In the genomic region with DNA sequence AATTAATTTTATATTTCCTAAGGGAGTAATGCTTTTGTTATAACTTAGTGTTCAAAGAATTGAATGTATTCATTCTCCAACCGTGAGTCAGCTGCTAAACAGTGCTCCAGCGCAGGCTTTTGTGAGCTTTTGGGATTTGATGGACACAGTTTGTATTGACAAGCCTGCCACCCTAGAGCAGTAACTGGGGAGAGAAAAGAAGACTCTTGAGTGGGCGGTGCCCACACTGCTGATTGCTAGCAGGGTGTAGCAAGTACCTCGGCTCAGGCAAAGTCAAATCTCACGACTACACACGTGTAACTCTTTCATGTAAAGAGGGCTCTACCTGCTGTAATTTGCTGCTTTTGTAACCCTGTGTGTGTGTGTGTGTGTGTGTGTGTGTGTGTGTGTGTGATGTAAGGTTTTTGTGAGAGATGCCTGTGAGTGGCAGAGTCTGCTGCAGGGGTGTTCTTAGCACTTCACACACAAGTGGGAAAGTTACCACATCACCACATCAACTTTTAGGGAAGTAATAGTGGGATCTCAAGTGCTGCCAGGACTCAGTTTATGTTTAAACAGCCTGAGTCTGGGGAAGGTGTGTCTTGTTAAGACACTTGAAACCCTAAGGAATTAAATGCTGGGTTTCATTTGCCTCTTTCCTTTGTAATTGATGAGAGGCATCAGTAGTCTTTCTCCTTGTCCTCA, we compare ENCODE assay signal across 8 mouse cellular contexts. TPM values are rescaled to one million over a fixed set of nuclear protein-coding genes. Genes with fewer than 3 reads are reported as not detected.
DNase-seq lines count a peak whose midpoint lies in the region; ATAC-seq and TF ChIP-seq lines count a peak whose summit lies in the region.

No protein-coding gene starts in this region.

- peak overlapping the region; percentile 85 for H3K4me2 ChIP-seq in hindbrain, embryonic 15.5 days

- H3K27ac ChIP-seq in bone marrow, adult 2 months (ENCODE audit: control insufficient read depth, insufficient read depth, low read depth, low read length, poor library complexity): no peak overlapping the region
- H3K27ac ChIP-seq in hindbrain, embryonic 15.5 days (replicated peaks): no peak overlapping the region

- H3K9me3 ChIP-seq in hindbrain, embryonic 15.5 days: no peaks in the 10 kb centered on the region

- no peak for ATAC-seq in hindbrain, embryonic 15.5 days (ENCODE audit: low FRiP score, low read depth)

- H3K9ac ChIP-seq in hindbrain, embryonic 15.5 days: no peak overlapping the region

- H3K4me3 ChIP-seq in bone marrow, adult 2 months (replicated peaks; ENCODE audit: control insufficient read depth, low read depth, low read length): peak overlapping the region; percentile 49
- H3K4me3 ChIP-seq in hindbrain, embryonic 15.5 days: no peak overlapping the region

- no peaks in the 10 kb centered on the region for H3K27me3 ChIP-seq in hindbrain, embryonic 15.5 days

- DNase-seq in 416B (ENCODE audit: low read depth): peak; percentile 15
- peak; percentile 20 for DNase-seq in lung, postnatal 10 days
- no peak for DNase-seq in gastrocnemius, adult 18-20 months (ENCODE audit: low spot score)
- no peak for DNase-seq in layer of hippocampus, postnatal 10 days (ENCODE audit: low spot score in 2 of 2)
- no peak for DNase-seq in cerebellum, postnatal 14 days
- no peak for DNase-seq in adrenal gland, adult 18-20 months (ENCODE audit: low spot score in 2 of 2)

- WGBS in bone marrow, adult 2 months: 48% methylated on average over 6 of the region's 6 CpGs
- 16% methylated on average over 6 of the region's 6 CpGs for WGBS in hindbrain, embryonic 15.5 days

- TF ChIP-seq POLR2A in bone marrow, adult 2 months (IDR thresholded peaks at IDR 0.05; ENCODE audit: borderline replicate concordance, control insufficient read depth, low read depth, low read length): no peak

- H3K4me1 ChIP-seq in bone marrow, adult 2 months (ENCODE audit: control insufficient read depth, insufficient read depth, low read length): peaks cover 3% of the 10 kb centered on the region
- peaks cover 39% of the 10 kb centered on the region for H3K4me1 ChIP-seq in hindbrain, embryonic 15.5 days (replicated peaks)

- TF ChIP-seq CTCF in bone marrow, adult 2 months (IDR thresholded peaks at IDR 0.05; ENCODE audit: control insufficient read depth, insufficient read depth, low read length): no peak

- H3K36me3 ChIP-seq in hindbrain, embryonic 15.5 days: no peaks in the 10 kb centered on the region

RNA-seq across cellular contexts. Expression of a gene that starts 2.8 kb away (rescaled TPM):
- polyA plus RNA-seq in bone marrow, adult 2 months (2011; ENCODE audit: insufficient read depth, insufficient read length, low replicate concordance, missing spikeins): 201 and 347 TPM in 2 replicates
- polyA plus RNA-seq in hindbrain, embryonic 15.5 days (2015; fragmentation: Nextera tagmentation; extraction: Ambion mirVana): 84.8 and 92.6 TPM in 2 replicates
- total RNA-seq in gastrocnemius, adult 18-20 months (2021): 100 to 1,000 TPM in 1 of 2 experiments, 10 to 100 TPM in 1; 97.7 to 105 TPM
- total RNA-seq in layer of hippocampus, postnatal 10 days (2021): 10 to 100 TPM; 75.1 to 75.4 TPM
- 10 to 100 TPM; 26.2 to 39.8 TPM for total RNA-seq in adrenal gland, adult 18-20 months (2021)

Comparison
In these comparisons a context has a peak if more than half of its experiments do, and no peak if none do; other contexts are left out.
1. DNase-seq: peak in 416B (single experiment) and lung, postnatal 10 days (single experiment); none in gastrocnemius, adult 18-20 months (single experiment), layer of hippocampus, postnatal 10 days (0 of 2), cerebellum, postnatal 14 days (0 of 2) and adrenal gland, adult 18-20 months (0 of 2).